Mouse (Mus musculus) gastrocnemius, adult 2 months (tissue): ENCODE data around the gene Hbq1a. TPM values are rescaled to one million over a fixed set of nuclear protein-coding genes. Genes with fewer than 3 reads are reported as not detected.
"Not testable (repeated sequence)": the region's sequence is repeated elsewhere in the genome, so short reads cannot be mapped to it uniquely, and the experiment has no call there.

Source experiments
- DNase-seq: peaks from one replicate; pipeline ENCODE4 v3.0.0; 2022
- H3K27ac ChIP-seq: fragments of 200-600 bp; 2 replicates; pipeline ENCODE4 v1.8.1; 2022; ENCODE audit warnings: mild to moderate bottlenecking
- H3K4me3 ChIP-seq: fragments of 200-600 bp; 2 replicates; pipeline ENCODE4 v1.8.1; 2022; ENCODE audit warnings: mild to moderate bottlenecking, moderate library complexity
- CTCF ChIP-seq: fragments of 200-600 bp; IDR thresholded peaks from 2 replicates; pipeline ENCODE4 v1.8.1; 2022; ENCODE audit warnings: antibody characterized with exemption, mild to moderate bottlenecking, moderate library complexity
- intact Hi-C: fragments of 180-260 bp; cut with DNase I; formaldehyde crosslinking; loops from one replicate; pipeline ENCODE4 v1.15.1; 2025
- total RNA-seq, 2 experiments: library from RNA; stranded (reverse); gene quantifications; 2 replicates each; pipeline ENCODE4 v1.2.3; 2021

Gene Hbq1a
- total RNA-seq, 2 experiments from 2014 or later: not detected

GRCm38 (mm10) chr11:32271178-32271577 is 28.7 kb upstream of the Hbq1a start:
- intact Hi-C loops: no loop called here
- TF ChIP-seq CTCF: no peak
- Histone ChIP-seq H3K4me3 (no peak overlapping the region), H3K27ac (no peak overlapping the region)
- DNase-seq: no peak

- intact Hi-C loops: no loop called here
- no peak within 1 kb of the TSS for H3K4me3 ChIP-seq
Measured at GRCm38 (mm10) chr11:32276347-32276746, 23.5 kb upstream of the Hbq1a start, which contains the start of gene Hba-x. Gene Hba-x, plus strand, starts transcription at chr11:32276400.

GRCm38 (mm10) chr11:32277736-32278457 is 22.0 kb upstream of the Hbq1a start:
- no peak for DNase-seq
- Histone ChIP-seq H3K4me3 (no peak overlapping the region), H3K27ac (no peak overlapping the region)
- TF ChIP-seq CTCF: no peak
- intact Hi-C loops: no loop called here

More at GRCm38 (mm10) chr11:32276347-32276746, 23.5 kb upstream of the Hbq1a start, which contains the start of gene Hba-x:
- H3K27ac ChIP-seq: no peak within 1 kb of the TSS
- TF ChIP-seq CTCF: no peak
- no peak for DNase-seq

GRCm38 (mm10) chr11:32278458-32278957 is 21.4 kb upstream of the Hbq1a start:
- no peak for TF ChIP-seq CTCF
- no peak for DNase-seq
- Histone ChIP-seq H3K27ac (no peak overlapping the region), H3K4me3 (no peak overlapping the region)
- intact Hi-C loops: no loop called here

GRCm38 (mm10) chr11:32280646-32281045 is 19.2 kb upstream of the Hbq1a start:
- intact Hi-C loops: no loop called here
- no peak for DNase-seq
- Histone ChIP-seq H3K4me3 (no peak overlapping the region), H3K27ac (no peak overlapping the region)
- no peak for TF ChIP-seq CTCF

GRCm38 (mm10) chr11:32281416-32282144 is 18.3 kb upstream of the Hbq1a start:
- Histone ChIP-seq H3K4me3 (no peak overlapping the region), H3K27ac (no peak overlapping the region)
- no peak for TF ChIP-seq CTCF
- intact Hi-C loops: no loop called here
- DNase-seq: no peak

- intact Hi-C loops, DNase-seq, H3K27ac ChIP-seq, H3K4me3 ChIP-seq: not testable (repeated sequence)
Measured at GRCm38 (mm10) chr11:32283091-32283777, 16.6 kb upstream of the Hbq1a start, which contains the start of gene Hba-a1. Gene Hba-a1, plus strand, starts transcription at chr11:32283511.

GRCm38 (mm10) chr11:32284582-32284981 is 15.3 kb upstream of the Hbq1a start:
- DNase-seq, H3K27ac ChIP-seq, intact Hi-C loops, H3K4me3 ChIP-seq: not testable (repeated sequence)

GRCm38 (mm10) chr11:32285031-32285775 is 14.7 kb upstream of the Hbq1a start:
- no peak for TF ChIP-seq CTCF
- Histone ChIP-seq H3K27ac (no peak overlapping the region), H3K4me3 (no peak overlapping the region)
- intact Hi-C loops: loop anchor here (5.0 kb wide), 2 partner anchors 37 to 103 kb away; no protein-coding TSS in a partner anchor
- no peak for DNase-seq

- intact Hi-C loops: loop anchor here (5.0 kb wide), 2 partner anchors 36 to 104 kb away; no protein-coding TSS in a partner anchor
- DNase-seq, H3K27ac ChIP-seq, H3K4me3 ChIP-seq: not testable (repeated sequence)
Measured at GRCm38 (mm10) chr11:32285887-32286286, 14.0 kb upstream of the Hbq1a start.

- intact Hi-C loops: loop anchor here (5.0 kb wide), 2 partner anchors 35 to 105 kb away; no protein-coding TSS in a partner anchor
- peak; percentile 84 for DNase-seq
- not testable (repeated sequence) for H3K27ac ChIP-seq
- peak; percentile 84 for TF ChIP-seq CTCF
- H3K4me3 ChIP-seq: peak within 1 kb of the TSS; percentile 42
Measured at GRCm38 (mm10) chr11:32286695-32287492, 13.0 kb upstream of the Hbq1a start, which contains the start of gene Hbq1b. Gene Hbq1b, plus strand, starts transcription at chr11:32286965.
